Mouse (Mus musculus) embryonic facial prominence, embryonic 13.5 days (tissue): ENCODE measurements at regions not wholly inside any gene's neighbourhood (a gene's known extent, or its start where the extent isn't known, plus 50 kb on each side); places are given as distances from the start of the nearest gene placed in this dataset.

Experiments used
- ATAC-seq: fragments of 200-750 bp; cut with Nextera tagmentation; 2 replicates; pipeline ENCODE4 v1.8.0; 2017; ENCODE audit warnings: low read depth; ENCODE audit not compliant: insufficient number of reproducible peaks, insufficient read depth, low FRiP score, low TSS enrichment
- H3K27ac ChIP-seq: fragments of 300-500 bp; sonication (generic); 2 replicates; pipeline ENCODE4 v1.5.1; 2015; ENCODE audit warnings: moderate library complexity, mild to moderate bottlenecking, inconsistent platforms
- H3K27me3 ChIP-seq: fragments of 300-500 bp; sonication (generic); 2 replicates; pipeline ENCODE4 v1.6.1; 2015; ENCODE audit warnings: mild to moderate bottlenecking, inconsistent platforms
- H3K36me3 ChIP-seq: fragments of 300-500 bp; sonication (generic); 2 replicates; pipeline ENCODE4 v1.6.1; 2015; ENCODE audit warnings: mild to moderate bottlenecking, inconsistent platforms
- H3K4me1 ChIP-seq: fragments of 300-500 bp; sonication (generic); 2 replicates; pipeline ENCODE4 v1.6.1; 2015; ENCODE audit warnings: inconsistent platforms
- H3K4me2 ChIP-seq: fragments of 300-500 bp; sonication (generic); 2 replicates; pipeline ENCODE4 v1.6.1; 2015; ENCODE audit warnings: moderate library complexity, mild to moderate bottlenecking, inconsistent platforms
- H3K4me3 ChIP-seq: fragments of 300-500 bp; sonication (generic); 2 replicates; pipeline ENCODE4 v1.5.1; 2015; ENCODE audit warnings: mild to moderate bottlenecking, inconsistent platforms
- H3K9ac ChIP-seq: fragments of 300-500 bp; sonication (generic); 2 replicates; pipeline ENCODE4 v1.6.1; 2015; ENCODE audit warnings: mild to moderate bottlenecking, inconsistent platforms
- H3K9me3 ChIP-seq: fragments of 300-500 bp; sonication (generic); 2 replicates; pipeline ENCODE4 v1.6.1; 2016; ENCODE audit warnings: inconsistent platforms
- WGBS: fragments of 180-500 bp; shearing (Covaris S2); methylation state at CpG from one replicate; pipeline ENCODE4 v1.1.7; 2015; ENCODE audit warnings: mixed read lengths; 5-methylcytosine and 5-hydroxymethylcytosine counted together

GRCm38 (mm10) chr1:137200931-137201330 is 240.7 kb upstream of the Nr5a2 start:
- ATAC-seq, result no peak
- no peak overlapping the region for H3K4me2 ChIP-seq
- H3K27ac ChIP-seq, result no peak overlapping the region
- H3K4me3 ChIP-seq, result no peak overlapping the region
- WGBS, result 75% methylated on average over 11 of the region's 11 CpGs
- no peaks in the 10 kb centered on the region for H3K36me3 ChIP-seq
- H3K9ac ChIP-seq, result no peak overlapping the region
- H3K4me1 ChIP-seq, result no peaks in the 10 kb centered on the region
- no peaks in the 10 kb centered on the region for H3K9me3 ChIP-seq
- H3K27me3 ChIP-seq, result no peaks in the 10 kb centered on the region

GRCm38 (mm10) chr1:137195962-137196361 is 235.7 kb upstream of the Nr5a2 start:
- no peak for ATAC-seq

GRCm38 (mm10) chr1:137195065-137195620 is 234.9 kb upstream of the Nr5a2 start:
- ATAC-seq, result no peak
- Histone ChIP-seq H3K9me3 (no peaks in the 10 kb centered on the region), H3K27ac (no peak overlapping the region), H3K4me1 (no peaks in the 10 kb centered on the region), H3K27me3 (no peaks in the 10 kb centered on the region), H3K36me3 (no peaks in the 10 kb centered on the region), H3K9ac (no peak overlapping the region), H3K4me3 (no peak overlapping the region), H3K4me2 (no peak overlapping the region)
- WGBS, result 77% methylated on average over 3 of the region's 3 CpGs

More at GRCm38 (mm10) chr1:137195962-137196361, 235.7 kb upstream of the Nr5a2 start:
- Histone ChIP-seq H3K4me2 (no peak overlapping the region), H3K4me1 (no peaks in the 10 kb centered on the region), H3K27ac (no peak overlapping the region), H3K9ac (no peak overlapping the region), H3K4me3 (no peak overlapping the region), H3K36me3 (no peaks in the 10 kb centered on the region), H3K9me3 (no peaks in the 10 kb centered on the region), H3K27me3 (no peaks in the 10 kb centered on the region)

- Histone ChIP-seq H3K36me3 (no peaks in the 10 kb centered on the region), H3K27me3 (no peaks in the 10 kb centered on the region), H3K4me2 (no peak overlapping the region), H3K9me3 (no peaks in the 10 kb centered on the region), H3K9ac (no peak overlapping the region), H3K4me1 (0 out of 2 replicates have a peak, but pooled peaks cover 4% of the 10 kb centered on the region), H3K27ac (no peak overlapping the region), H3K4me3 (no peak overlapping the region)
- WGBS, result 85% methylated on average over 4 of the region's 4 CpGs
- no peak for ATAC-seq
These were observed 218.0 kb upstream of the Nr5a2 start for GRCm38 (mm10) chr1:137178231-137178630.

- 89% methylated on average over 15 of the region's 15 CpGs for WGBS
- Histone ChIP-seq H3K4me2 (no peak overlapping the region), H3K4me3 (no peak overlapping the region), H3K9me3 (no peaks in the 10 kb centered on the region), H3K27ac (no peak overlapping the region), H3K36me3 (no peaks in the 10 kb centered on the region), H3K27me3 (no peaks in the 10 kb centered on the region), H3K4me1 (0 out of 2 replicates have a peak, but pooled peaks cover 4% of the 10 kb centered on the region), H3K9ac (no peak overlapping the region)
- ATAC-seq, result no peak
These were observed 216.4 kb upstream of the Nr5a2 start for GRCm38 (mm10) chr1:137176696-137177095.

- Histone ChIP-seq H3K27ac (no peak overlapping the region), H3K9me3 (no peaks in the 10 kb centered on the region), H3K4me1 (0 out of 2 replicates have a peak, but pooled peaks cover 4% of the 10 kb centered on the region), H3K36me3 (no peaks in the 10 kb centered on the region), H3K4me3 (no peak overlapping the region), H3K27me3 (no peaks in the 10 kb centered on the region), H3K9ac (no peak overlapping the region), H3K4me2 (no peak overlapping the region)
- 45% methylated on average over 5 of the region's 5 CpGs for WGBS
- ATAC-seq, result no peak
These were observed 213.8 kb upstream of the Nr5a2 start for GRCm38 (mm10) chr1:137174081-137174480.

- no peak overlapping the region for H3K27ac ChIP-seq
- 91% methylated on average over 6 of the region's 6 CpGs for WGBS
These were observed 211.9 kb upstream of the Nr5a2 start for GRCm38 (mm10) chr1:137172128-137172527.

GRCm38 (mm10) chr1:137171451-137171850 is 211.2 kb upstream of the Nr5a2 start:
- Histone ChIP-seq H3K27ac (no peak overlapping the region), H3K36me3 (no peaks in the 10 kb centered on the region), H3K9me3 (no peaks in the 10 kb centered on the region), H3K4me2 (no peak overlapping the region), H3K4me1 (0 out of 2 replicates have a peak, but pooled peaks cover 4% of the 10 kb centered on the region), H3K27me3 (no peaks in the 10 kb centered on the region), H3K9ac (no peak overlapping the region), H3K4me3 (no peak overlapping the region)
- ATAC-seq, result no peak
- WGBS, result 72% methylated on average over 5 of the region's 5 CpGs

More at GRCm38 (mm10) chr1:137172128-137172527, 211.9 kb upstream of the Nr5a2 start:
- no peaks in the 10 kb centered on the region for H3K36me3 ChIP-seq
- H3K4me3 ChIP-seq, result no peak overlapping the region
- no peaks in the 10 kb centered on the region for H3K9me3 ChIP-seq
- no peak overlapping the region for H3K4me2 ChIP-seq
- no peak overlapping the region for H3K9ac ChIP-seq
- no peaks in the 10 kb centered on the region for H3K27me3 ChIP-seq
- ATAC-seq, result no peak
- H3K4me1 ChIP-seq, result 0 out of 2 replicates have a peak, but pooled peaks cover 4% of the 10 kb centered on the region

GRCm38 (mm10) chr1:137147891-137148290 is 187.6 kb upstream of the Nr5a2 start:
- Histone ChIP-seq H3K9me3 (no peaks in the 10 kb centered on the region), H3K9ac (no peak overlapping the region), H3K4me3 (no peak overlapping the region), H3K27me3 (no peaks in the 10 kb centered on the region), H3K4me2 (no peak overlapping the region), H3K4me1 (no peaks in the 10 kb centered on the region), H3K27ac (no peak overlapping the region), H3K36me3 (no peaks in the 10 kb centered on the region)
- 74% methylated on average over 3 of the region's 3 CpGs for WGBS
- no peak for ATAC-seq

GRCm38 (mm10) chr1:137141879-137142570 is 181.8 kb upstream of the Nr5a2 start:
- no peaks in the 10 kb centered on the region for H3K4me1 ChIP-seq
- H3K4me2 ChIP-seq, result no peak overlapping the region

GRCm38 (mm10) chr1:137141372-137141771 is 181.1 kb upstream of the Nr5a2 start:
- Histone ChIP-seq H3K4me3 (no peak overlapping the region), H3K9ac (no peak overlapping the region), H3K36me3 (no peaks in the 10 kb centered on the region), H3K9me3 (no peaks in the 10 kb centered on the region), H3K4me2 (no peak overlapping the region), H3K27me3 (no peaks in the 10 kb centered on the region), H3K4me1 (no peaks in the 10 kb centered on the region), H3K27ac (no peak overlapping the region)
- no peak for ATAC-seq
- WGBS, result 85% methylated on average over 5 of the region's 5 CpGs

More at GRCm38 (mm10) chr1:137141879-137142570, 181.8 kb upstream of the Nr5a2 start:
- Histone ChIP-seq H3K27me3 (no peaks in the 10 kb centered on the region), H3K4me3 (no peak overlapping the region), H3K36me3 (no peaks in the 10 kb centered on the region), H3K9me3 (no peaks in the 10 kb centered on the region), H3K9ac (no peak overlapping the region), H3K27ac (no peak overlapping the region)
- no peak for ATAC-seq
- WGBS, result 83% methylated on average over 13 of the region's 13 CpGs

- ATAC-seq, result no peak
- Histone ChIP-seq H3K9me3 (no peaks in the 10 kb centered on the region), H3K9ac (no peak overlapping the region), H3K4me1 (no peaks in the 10 kb centered on the region), H3K4me3 (no peak overlapping the region), H3K27ac (no peak overlapping the region), H3K36me3 (no peaks in the 10 kb centered on the region), H3K27me3 (no peaks in the 10 kb centered on the region), H3K4me2 (no peak overlapping the region)
- WGBS, result 86% methylated on average over 7 of the region's 7 CpGs
These were observed 175.9 kb upstream of the Nr5a2 start for GRCm38 (mm10) chr1:137136156-137136555.
